Mouse (Mus musculus) lung, adult 2 months (tissue): ENCODE results near the gene Oprl1.

Source experiments
- CTCF ChIP-seq: fragments of 200-500 bp; IDR thresholded peaks from 2 replicates; pipeline ENCODE4 v1.5.1; 2011; ENCODE audit warnings: mild to moderate bottlenecking, low read length, control low read depth; ENCODE audit not compliant: insufficient read depth
- POLR2A ChIP-seq: fragments of 200-500 bp; IDR thresholded peaks from 2 replicates; pipeline ENCODE4 v1.6.1; 2011; ENCODE audit warnings: low read depth, mild to moderate bottlenecking, control low read depth, low read length, borderline replicate concordance; ENCODE audit errors: extremely low read depth

DNA sequence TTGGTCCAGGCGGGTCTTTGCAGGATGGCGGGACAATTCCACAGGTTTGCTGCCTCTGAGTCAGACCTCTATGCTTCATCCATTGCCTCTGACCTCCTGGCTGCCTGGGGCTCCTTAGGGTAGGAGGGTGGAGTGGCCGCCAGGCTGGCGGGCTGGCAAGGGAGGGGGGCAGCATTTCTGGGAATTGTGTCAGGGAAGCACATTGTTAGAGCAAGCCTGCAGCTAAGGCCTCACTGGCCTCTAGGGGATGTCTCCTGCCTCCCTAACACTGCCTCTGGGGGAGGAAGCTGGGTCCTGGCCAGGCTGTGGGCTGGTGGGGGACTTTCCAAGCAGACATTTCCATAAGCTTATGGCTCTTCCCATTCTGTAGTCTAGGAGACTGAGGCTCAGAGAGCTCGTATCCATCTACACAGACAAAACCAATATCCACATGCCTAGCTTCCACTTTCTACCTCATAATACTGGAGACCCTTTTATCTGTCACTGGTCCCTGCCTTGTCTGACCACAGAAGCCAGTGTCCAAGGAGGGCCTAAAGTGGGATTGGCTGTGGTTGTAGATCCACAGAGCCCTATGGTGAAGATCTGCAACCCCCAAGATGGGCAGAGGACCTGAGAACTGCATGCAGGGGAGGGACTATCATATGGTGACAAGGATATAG is 37.6 kb upstream of the Oprl1 start:
- TF ChIP-seq POLR2A (peak; percentile 17; the same call in 1 of the 2 replicates), CTCF (peak; percentile 54)
